Mouse (Mus musculus): ENCODE measurements at regions not wholly inside any gene's neighbourhood (a gene's known extent, or its start where the extent isn't known, plus 50 kb on each side); places are given as distances from the start of the nearest gene placed in this dataset.

DNA sequence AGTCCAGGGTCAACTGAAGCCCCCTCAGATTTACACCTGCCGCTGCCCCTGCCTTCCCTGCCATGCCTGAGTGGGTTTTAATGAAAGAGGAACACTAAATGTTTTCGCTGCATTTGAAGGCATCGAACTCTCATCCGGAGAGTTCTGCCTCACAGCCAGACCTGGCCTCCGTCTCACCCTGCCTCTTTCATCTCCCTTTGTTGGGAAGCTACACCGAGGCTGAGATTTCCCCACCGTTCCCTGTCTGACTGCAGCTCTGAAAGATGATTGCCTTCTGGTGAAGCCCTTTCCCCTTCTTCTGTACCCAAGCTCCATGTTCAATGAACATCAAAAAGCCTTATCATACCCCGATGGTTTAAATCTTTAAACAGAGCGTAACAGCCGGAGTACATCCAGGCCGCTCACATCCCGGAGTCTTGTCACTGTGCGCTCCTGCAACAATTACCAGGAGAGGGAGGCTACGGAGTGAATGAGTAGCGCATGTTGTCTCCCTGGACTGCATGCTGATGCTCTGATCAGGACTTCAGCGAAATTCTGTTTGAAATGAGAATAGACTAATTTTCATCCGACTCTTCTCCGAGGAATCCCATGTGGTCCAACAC, 98.3 kb downstream of the Zfp326 start:
- DNase-seq (ENCODE audit: low spot score in 2 of 2), result no peak

Measured in layer of hippocampus, adult 18-20 months (tissue).